Mouse (Mus musculus) intestine, postnatal 0 days (tissue): Measurements from ENCODE around the gene Plagl2. TPM values are rescaled to one million over a fixed set of nuclear protein-coding genes. Genes with fewer than 3 reads are reported as not detected.

Experiments used
- ATAC-seq: fragments of 200-750 bp; cut with Nextera tagmentation; 2 replicates; pipeline ENCODE4 v1.8.0; 2017; ENCODE audit warnings: mild to moderate bottlenecking, moderate TSS enrichment, moderate library complexity
- H3K27ac ChIP-seq: fragments of 300-500 bp; sonication (generic); 2 replicates; pipeline ENCODE4 v1.5.1; 2014; ENCODE audit warnings: mild to moderate bottlenecking, low read depth, low read length, moderate library complexity
- H3K27me3 ChIP-seq: fragments of 300-500 bp; sonication (generic); replicated peaks from 2 replicates; pipeline ENCODE4 v1.6.1; 2014; ENCODE audit warnings: low read length, mixed read lengths; ENCODE audit not compliant: control insufficient read depth, insufficient read depth
- H3K36me3 ChIP-seq: fragments of 300-500 bp; sonication (generic); 2 replicates; pipeline ENCODE4 v1.6.1; 2014; ENCODE audit warnings: mild to moderate bottlenecking, moderate library complexity; ENCODE audit not compliant: control insufficient read depth, insufficient read depth
- H3K4me1 ChIP-seq: fragments of 300-500 bp; sonication (generic); replicated peaks from 2 replicates; pipeline ENCODE4 v1.6.1; 2014; ENCODE audit warnings: antibody characterized with exemption, low read length, mixed read lengths; ENCODE audit not compliant: control insufficient read depth, insufficient read depth
- H3K4me2 ChIP-seq: fragments of 300-500 bp; sonication (generic); replicated peaks from 2 replicates; pipeline ENCODE4 v1.6.1; 2014; ENCODE audit warnings: low read depth, mild to moderate bottlenecking, moderate library complexity
- H3K4me3 ChIP-seq: fragments of 300-500 bp; sonication (generic); 2 replicates; pipeline ENCODE4 v1.5.1; 2014; ENCODE audit warnings: low read depth, low read length
- H3K9ac ChIP-seq: fragments of 300-500 bp; sonication (generic); 2 replicates; pipeline ENCODE4 v1.6.1; 2014; ENCODE audit warnings: mild to moderate bottlenecking, low read depth, low read length
- H3K9me3 ChIP-seq: fragments of 300-500 bp; sonication (generic); 2 replicates; pipeline ENCODE4 v1.6.1; 2016; ENCODE audit warnings: mixed run types; ENCODE audit not compliant: control insufficient read depth
- CTCF ChIP-seq: sonication (generic); IDR thresholded peaks from 2 replicates; pipeline ENCODE4 v1.5.1; 2016; ENCODE audit warnings: low read depth, mild to moderate bottlenecking, control low read depth, antibody characterized with exemption, moderate library complexity
- WGBS: fragments of 180-500 bp; shearing (Covaris S2); extraction: QIAGEN DNeasy Blood & Tissue Kit; methylation state at CpG from one replicate; pipeline ENCODE4 v1.1.7; 2014; 5-methylcytosine and 5-hydroxymethylcytosine counted together
- polyA plus RNA-seq: library from polyadenylated mRNA; unstranded; fragments of >200 nt; fragmentation: Nextera tagmentation; extraction: Ambion mirVana; gene quantifications from 2 replicates; pipeline ENCODE4 v1.2.1, GENCODE M21; 2015

The Plagl2 gene
- polyA plus RNA-seq, 1 experiment from 2014 or later, result 54.4 TPM

DNA sequence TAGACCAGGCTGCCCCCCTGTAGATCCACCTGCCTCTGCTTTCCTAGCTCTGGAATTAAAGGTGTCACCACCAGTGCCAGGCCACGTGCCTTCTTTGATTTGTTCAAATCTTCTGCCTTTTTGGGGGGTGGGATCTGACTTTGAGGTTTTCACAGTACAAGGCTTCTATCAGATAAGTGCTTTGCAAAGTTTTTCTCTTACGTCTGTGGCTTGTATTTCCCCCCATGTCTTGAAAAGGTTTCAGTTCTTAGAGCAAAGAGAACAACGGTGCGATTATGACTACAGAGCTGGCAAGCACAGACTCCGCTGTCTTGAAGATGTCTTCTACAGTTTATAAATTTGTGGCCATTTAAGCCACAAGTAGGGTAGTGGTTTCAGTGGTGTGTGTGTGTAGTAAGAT lies 29.8 kb downstream of the Plagl2 start:
- H3K4me3 ChIP-seq, result no peak overlapping the region
- H3K9me3 ChIP-seq, result no peaks in the 10 kb centered on the region
- no peak for ATAC-seq
- H3K36me3 ChIP-seq, result peaks cover 36% of the 10 kb centered on the region
- no peak overlapping the region for H3K9ac ChIP-seq
- H3K4me2 ChIP-seq, result no peak overlapping the region
- no peak for TF ChIP-seq CTCF
- no peaks in the 10 kb centered on the region for H3K4me1 ChIP-seq
- WGBS, result 91% methylated on average over 5 of the region's 5 CpGs
- no peak overlapping the region for H3K27ac ChIP-seq
- H3K27me3 ChIP-seq, result no peaks in the 10 kb centered on the region

DNA sequence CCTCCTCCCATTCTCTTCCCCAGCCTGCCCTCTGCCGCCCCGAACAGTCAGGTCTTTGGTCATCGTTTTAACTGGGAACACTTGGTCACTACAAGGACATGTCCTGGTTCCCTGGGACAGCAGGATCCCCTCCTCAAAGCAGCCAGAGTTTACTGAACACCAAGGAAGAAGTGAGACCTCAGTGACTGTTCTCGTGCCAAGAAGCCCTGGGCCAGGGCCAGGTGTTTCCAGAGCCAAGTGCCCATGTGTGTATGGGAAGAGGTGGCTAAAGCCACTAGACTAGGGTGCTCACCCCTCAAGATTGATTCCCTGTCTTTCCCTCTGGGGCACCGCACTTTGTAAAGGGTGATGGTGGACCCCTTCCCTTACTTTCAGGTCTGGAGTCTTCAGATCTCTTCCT lies 31.9 kb downstream of the Plagl2 start:
- no peak overlapping the region for H3K4me2 ChIP-seq
- TF ChIP-seq CTCF, result no peak
- H3K4me1 ChIP-seq, result no peaks in the 10 kb centered on the region
- no peaks in the 10 kb centered on the region for H3K27me3 ChIP-seq
- H3K9me3 ChIP-seq, result no peaks in the 10 kb centered on the region
- no peak overlapping the region for H3K4me3 ChIP-seq
- H3K9ac ChIP-seq, result no peak overlapping the region
- ATAC-seq, result no peak
- no peak overlapping the region for H3K27ac ChIP-seq
- WGBS, result 74% methylated on average over 5 of the region's 5 CpGs
- peaks cover 57% of the 10 kb centered on the region for H3K36me3 ChIP-seq

DNA sequence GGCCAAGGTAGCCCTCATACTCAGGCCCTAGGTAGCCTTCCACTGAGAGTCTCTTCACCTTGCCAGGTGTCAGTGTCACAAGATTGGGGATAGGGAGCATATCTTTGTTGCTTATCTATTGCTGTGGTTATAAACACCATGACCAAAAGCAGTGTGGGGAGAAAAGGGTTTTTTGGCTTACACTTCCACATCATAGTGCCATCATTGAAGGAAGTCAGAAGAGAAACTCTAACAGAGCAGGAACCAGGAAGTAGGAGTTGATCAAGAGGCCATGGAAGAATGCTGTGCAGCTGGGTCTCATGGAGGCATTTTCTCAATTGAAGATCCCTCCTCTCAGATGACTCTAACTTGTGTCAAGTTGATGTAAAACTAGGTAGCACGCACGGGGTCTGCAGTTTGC lies 33.1 kb downstream of the Plagl2 start:
- no peak for TF ChIP-seq CTCF
- Histone ChIP-seq H3K27me3 (no peaks in the 10 kb centered on the region), H3K9ac (no peak overlapping the region), H3K4me3 (no peak overlapping the region), H3K9me3 (no peaks in the 10 kb centered on the region), H3K36me3 (peaks cover 68% of the 10 kb centered on the region), H3K27ac (0 out of 2 replicates have a peak overlapping the region, but pooled peaks have one; percentile 28), H3K4me1 (no peaks in the 10 kb centered on the region), H3K4me2 (no peak overlapping the region)
- no peak for ATAC-seq
- 97% methylated on average over 2 of the region's 2 CpGs for WGBS

DNA sequence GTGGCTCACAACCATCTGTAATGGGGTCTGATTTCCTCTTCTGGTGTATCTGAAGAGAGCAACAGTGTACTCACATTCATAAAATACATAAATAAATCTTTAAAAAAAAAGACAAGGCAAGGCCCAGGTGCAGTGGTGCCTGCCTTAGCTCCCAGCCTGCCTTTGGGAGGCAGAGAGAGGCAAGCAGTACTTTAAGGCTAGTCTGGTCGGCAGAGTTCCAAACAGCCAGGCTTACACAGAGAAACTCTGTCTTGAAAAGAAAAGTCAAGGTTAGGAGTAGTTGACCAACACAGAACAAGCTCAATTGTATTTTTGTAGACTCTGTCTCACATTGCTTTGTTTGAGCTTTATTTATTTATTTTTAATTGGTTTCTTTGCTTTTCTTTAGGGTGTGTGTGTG lies 38.5 kb downstream of the Plagl2 start:
- Histone ChIP-seq H3K36me3 (peaks cover 90% of the 10 kb centered on the region), H3K27ac (no peak overlapping the region)

DNA sequence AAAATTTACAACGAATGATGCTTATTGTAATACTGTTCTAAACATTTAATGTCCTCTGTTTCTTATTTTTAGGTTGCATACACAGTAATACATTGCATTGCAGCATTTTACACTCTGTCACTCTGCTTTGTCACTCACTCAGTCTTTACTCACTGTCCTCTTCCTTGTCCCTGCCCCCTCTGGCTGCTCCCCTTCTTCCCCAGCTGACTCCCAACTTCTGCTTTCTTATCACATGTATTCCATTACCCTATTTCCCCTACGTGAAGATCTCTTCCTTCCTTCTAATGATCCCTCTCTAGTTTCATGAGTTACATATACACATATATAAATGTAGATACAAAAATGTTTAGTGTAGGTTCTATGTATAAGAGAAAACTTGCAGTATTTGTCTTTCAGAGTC lies 42.1 kb downstream of the Plagl2 start:
- 84% methylated on average over 2 of the region's 2 CpGs for WGBS
- H3K4me2 ChIP-seq, result no peak overlapping the region

More for the DNA sequence above, 38.5 kb downstream of the Plagl2 start:
- Histone ChIP-seq H3K4me3 (no peak overlapping the region), H3K27me3 (no peaks in the 10 kb centered on the region), H3K4me1 (no peaks in the 10 kb centered on the region), H3K9me3 (no peaks in the 10 kb centered on the region), H3K4me2 (no peak overlapping the region), H3K9ac (no peak overlapping the region)
- ATAC-seq, result no peak
- WGBS, result 72% methylated on average over 1 of the region's 1 CpGs
- no peak for TF ChIP-seq CTCF

DNA sequence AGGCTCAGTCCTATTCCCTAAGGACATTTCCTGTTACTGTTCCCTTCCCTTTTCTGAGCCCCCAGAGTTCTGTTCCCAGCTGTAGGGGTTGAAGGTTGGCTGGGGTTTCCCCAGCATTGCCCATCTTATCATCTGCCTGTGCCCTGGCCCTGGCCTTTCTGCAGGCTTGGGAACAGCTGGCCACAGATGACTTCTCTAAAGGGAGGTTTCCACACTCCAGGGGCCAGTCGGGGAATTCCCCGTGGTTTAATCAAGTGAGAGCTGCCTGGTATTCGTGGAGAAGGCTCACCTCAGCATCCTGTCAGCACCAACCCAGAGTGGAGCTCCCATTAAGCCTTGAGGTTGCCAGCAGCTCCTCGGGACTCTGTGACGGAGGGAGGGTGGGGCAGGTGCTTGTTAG lies 42.7 kb downstream of the Plagl2 start:
- Histone ChIP-seq H3K4me3 (no peak overlapping the region), H3K9ac (no peak overlapping the region), H3K9me3 (no peaks in the 10 kb centered on the region), H3K4me1 (no peaks in the 10 kb centered on the region), H3K36me3 (peaks cover 72% of the 10 kb centered on the region), H3K27ac (peak overlapping the region; percentile 54; the same call in 1 of the 2 replicates), H3K4me2 (no peak overlapping the region), H3K27me3 (no peaks in the 10 kb centered on the region)
- ATAC-seq, result no peak
- WGBS, result 56% methylated on average over 5 of the region's 5 CpGs
- TF ChIP-seq CTCF, result no peak

More for the DNA sequence above, 42.1 kb downstream of the Plagl2 start:
- Histone ChIP-seq H3K36me3 (peaks cover 79% of the 10 kb centered on the region), H3K9ac (no peak overlapping the region), H3K4me1 (no peaks in the 10 kb centered on the region), H3K4me3 (no peak overlapping the region), H3K27ac (no peak overlapping the region), H3K9me3 (no peaks in the 10 kb centered on the region), H3K27me3 (no peaks in the 10 kb centered on the region)
- no peak for ATAC-seq
- no peak for TF ChIP-seq CTCF

DNA sequence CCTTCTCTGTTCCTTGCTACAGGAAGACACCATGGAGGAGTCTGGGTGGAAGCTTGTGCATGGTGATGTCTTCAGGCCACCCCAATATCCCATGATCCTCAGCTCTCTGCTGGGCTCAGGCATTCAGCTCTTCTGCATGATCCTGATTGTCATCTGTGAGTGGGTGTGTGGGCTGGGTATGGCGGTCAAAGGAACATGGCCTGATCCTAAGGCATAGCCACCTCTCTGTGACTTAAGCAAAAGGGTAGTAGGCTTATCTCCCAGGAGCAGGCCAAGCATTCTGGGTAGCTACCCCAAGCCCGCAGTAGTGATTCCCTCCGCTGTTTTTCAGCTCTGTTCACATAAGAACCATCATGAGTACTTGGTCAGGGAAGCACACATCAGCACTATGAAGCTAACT lies 47.0 kb downstream of the Plagl2 start:
- no peak for TF ChIP-seq CTCF
- ATAC-seq, result no peak
- H3K36me3 ChIP-seq, result peaks cover 76% of the 10 kb centered on the region

More for the DNA sequence above, 47.0 kb downstream of the Plagl2 start:
- no peak overlapping the region for H3K27ac ChIP-seq
- no peak overlapping the region for H3K4me2 ChIP-seq
- no peaks in the 10 kb centered on the region for H3K27me3 ChIP-seq
- no peak overlapping the region for H3K9ac ChIP-seq
- no peaks in the 10 kb centered on the region for H3K9me3 ChIP-seq
- no peak overlapping the region for H3K4me3 ChIP-seq
- WGBS, result 96% methylated on average over 3 of the region's 3 CpGs
- no peaks in the 10 kb centered on the region for H3K4me1 ChIP-seq
